Mouse (Mus musculus) C2C12 (cell line): ENCODE measurements around the gene Usp15.

ENCODE experiments used
- CEBPB ChIP-seq: IDR thresholded peaks from one replicate; pipeline ENCODE4 v1.6.1; 2011; ENCODE audit warnings: low read depth, mild to moderate bottlenecking, control low read depth, moderate library complexity
- CTCF ChIP-seq: IDR thresholded peaks from one replicate; pipeline ENCODE4 v1.5.1; 2011; ENCODE audit not compliant: control insufficient read depth, insufficient read depth, insufficient read length
- MAX ChIP-seq: IDR thresholded peaks from one replicate; pipeline ENCODE4 v1.6.1; 2011; ENCODE audit warnings: mild to moderate bottlenecking, control low read depth
- MYOG ChIP-seq: IDR thresholded peaks from one replicate; pipeline ENCODE4 v1.6.1; 2011; ENCODE audit not compliant: control insufficient read depth, insufficient read length; ENCODE audit errors: extremely low read depth
- USF1 ChIP-seq: IDR thresholded peaks from one replicate; pipeline ENCODE4 v1.6.1; 2011; ENCODE audit warnings: low read depth, mild to moderate bottlenecking, control low read depth, moderate library complexity

GRCm38 (mm10) chr10:123075751-123076242, 121.0 kb downstream of the Usp15 start:
- TF ChIP-seq CTCF (no peak), MYOG (no peak), USF1 (no peak), MAX (no peak), CEBPB (no peak)
